Mouse (Mus musculus) cerebellum, adult 2 months (tissue): Measurements from ENCODE around the gene March10.

Experiments used
- CTCF ChIP-seq: fragments of 200-500 bp; IDR thresholded peaks from 2 replicates; pipeline ENCODE4 v1.5.1; 2011; ENCODE audit warnings: low read depth, mild to moderate bottlenecking, control low read depth, low read length, moderate library complexity, borderline replicate concordance; ENCODE audit not compliant: insufficient read depth
- POLR2A ChIP-seq: fragments of 200-500 bp; IDR thresholded peaks from 2 replicates; pipeline ENCODE4 v1.6.1; 2011; ENCODE audit warnings: low read length, control low read depth, borderline replicate concordance; ENCODE audit not compliant: insufficient read depth

DNA sequence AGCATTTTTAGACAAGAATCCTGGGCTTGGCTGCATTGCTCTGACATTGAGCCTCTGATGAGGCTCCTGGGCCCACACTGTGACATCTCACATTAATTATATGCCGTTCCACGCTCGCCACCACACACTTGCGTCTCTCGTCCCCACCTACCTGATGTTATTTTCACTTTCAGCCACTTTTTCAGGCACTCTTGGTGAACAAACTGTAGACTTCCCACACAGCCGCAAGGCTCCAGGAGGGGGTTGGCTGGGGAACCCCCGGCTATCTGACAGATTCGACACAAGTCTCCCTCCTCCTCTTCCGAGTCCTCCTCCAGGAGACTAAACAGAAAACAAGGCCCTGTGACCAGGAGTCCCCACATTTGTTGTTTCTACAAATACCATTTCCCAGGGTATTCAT lies 71.3 kb downstream of the March10 start:
- TF ChIP-seq POLR2A (no peak), CTCF (no peak)
